Mouse (Mus musculus) mouse trophoblast stem cell (cell line): Measurements from ENCODE around the gene Gm20388.

Experiments
- in situ Hi-C, 2 experiments: fragments of 300-500 bp; cut with MseI, MboI; formaldehyde crosslinking; loops; 2 replicates in 1 of 2; 3 replicates in 1 of 2; pipeline ENCODE4 v1.15.1; 2025

The Gm20388 gene

DNA sequence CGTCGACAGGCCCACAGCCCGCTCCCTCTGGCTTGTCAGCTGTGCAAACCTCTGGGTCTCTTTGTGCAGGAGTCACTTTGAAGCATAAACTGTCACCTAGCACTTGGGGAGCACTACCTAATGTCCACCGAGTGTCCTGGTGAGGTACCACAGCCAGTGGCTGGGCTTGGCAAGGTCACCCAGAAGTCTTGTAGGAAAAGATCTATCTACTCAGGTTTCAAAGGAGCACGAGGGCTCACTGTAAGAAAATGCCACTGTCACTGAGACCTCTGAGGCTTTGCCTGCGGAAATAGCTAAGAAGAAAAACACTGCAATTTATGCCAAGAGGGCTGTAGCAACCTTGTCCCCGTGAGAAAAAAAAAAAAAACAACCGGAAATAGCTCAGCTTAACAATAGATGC, 4165.3 kb downstream of the Gm20388 start:
- in situ Hi-C loops: no loop called here

DNA sequence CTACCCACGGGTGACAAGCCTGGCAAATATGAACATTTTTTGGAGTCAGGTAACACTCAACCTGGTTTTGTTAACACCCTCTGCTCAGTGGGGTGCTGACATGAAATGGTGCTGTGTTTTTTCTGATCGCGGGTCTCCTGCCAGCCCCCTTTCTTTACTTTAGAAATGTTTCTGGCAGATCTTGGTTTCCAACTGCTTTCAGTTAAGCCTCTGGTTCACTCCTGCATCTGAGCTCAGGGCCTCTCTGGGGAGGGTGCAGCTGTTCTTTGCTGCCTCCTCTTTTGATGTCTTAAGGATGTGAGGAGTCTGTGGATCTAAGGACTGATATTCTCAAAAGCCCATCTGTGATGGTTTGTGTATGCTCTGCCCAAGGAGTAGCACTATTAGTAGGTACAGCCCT, 4165.8 kb downstream of the Gm20388 start:
- in situ Hi-C loops: no loop called here

DNA sequence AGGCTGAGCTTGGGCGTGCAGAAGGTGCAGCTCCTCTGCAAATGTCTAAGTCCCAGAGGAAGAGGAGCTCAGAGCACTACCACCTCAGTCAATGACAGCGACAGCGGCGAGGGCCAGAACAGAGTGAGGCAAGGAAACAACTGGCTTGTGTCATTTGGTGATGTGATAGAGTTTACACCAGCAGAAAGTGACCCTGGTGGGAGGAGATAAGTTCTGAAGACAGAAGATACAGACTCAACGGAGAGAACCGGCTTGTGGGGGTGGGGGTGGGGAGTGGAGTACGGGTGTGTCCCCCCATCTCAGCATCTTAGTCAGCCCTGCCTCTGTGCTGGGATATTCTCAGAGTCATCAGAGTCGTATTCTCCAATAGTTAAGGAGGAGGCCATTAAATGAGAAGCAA, 4166.7 kb downstream of the Gm20388 start:
- in situ Hi-C loops: no loop called here

- in situ Hi-C loops: no loop called here
Observed at GRCm38 (mm10) chr8:124077998-124078397, 4167.4 kb downstream of the Gm20388 start.

- in situ Hi-C loops: no loop called here
Observed at GRCm38 (mm10) chr8:124078969-124079368, 4168.3 kb downstream of the Gm20388 start.

DNA sequence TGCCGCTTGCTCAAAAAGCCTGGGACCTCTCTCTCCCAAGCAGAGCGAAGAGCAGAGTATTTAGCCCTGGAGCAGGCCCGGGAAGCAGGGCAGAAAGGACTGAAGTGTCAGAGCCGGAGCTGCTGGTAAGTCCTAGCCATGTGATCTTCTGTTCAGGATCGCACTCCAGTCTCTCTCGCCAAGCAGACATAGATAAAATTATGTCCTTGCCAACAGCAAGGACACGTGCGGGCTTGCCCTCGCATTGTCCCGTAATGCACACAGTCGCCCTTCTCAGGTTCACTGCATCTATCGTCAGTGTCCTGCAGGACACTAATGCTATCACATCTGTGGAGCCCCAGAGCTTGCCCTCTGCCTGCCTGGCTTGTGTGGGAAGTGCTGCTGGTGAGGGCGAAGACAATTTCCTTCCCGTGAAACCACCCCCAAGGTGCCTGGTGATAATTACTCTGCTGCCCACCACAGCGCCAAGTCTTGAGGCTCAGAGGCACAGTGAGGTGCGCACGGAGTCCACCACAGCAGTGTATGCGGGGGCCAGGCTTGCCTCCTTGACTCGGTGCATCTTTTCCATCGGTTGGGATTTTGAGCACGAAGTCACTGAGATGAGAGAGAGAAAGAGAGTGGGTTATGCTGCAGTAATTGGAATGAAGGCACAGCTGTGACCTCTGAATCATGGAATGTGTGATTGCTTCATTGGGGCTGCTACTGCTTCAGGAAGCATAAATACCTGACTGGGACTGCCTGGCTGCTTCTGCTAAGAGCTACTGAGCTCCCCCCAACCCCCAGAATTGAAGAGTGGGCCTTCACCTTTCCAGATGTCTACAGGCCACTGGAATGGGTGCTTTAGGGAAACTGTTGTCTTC, 4170.1 kb downstream of the Gm20388 start:
- in situ Hi-C loops: no loop called here

- in situ Hi-C loops: no loop called here
Observed at GRCm38 (mm10) chr8:124082616-124083015, 4172.0 kb downstream of the Gm20388 start.

GRCm38 (mm10) chr8:124083611-124084010, 4173.0 kb downstream of the Gm20388 start:
- in situ Hi-C loops: no loop called here

DNA sequence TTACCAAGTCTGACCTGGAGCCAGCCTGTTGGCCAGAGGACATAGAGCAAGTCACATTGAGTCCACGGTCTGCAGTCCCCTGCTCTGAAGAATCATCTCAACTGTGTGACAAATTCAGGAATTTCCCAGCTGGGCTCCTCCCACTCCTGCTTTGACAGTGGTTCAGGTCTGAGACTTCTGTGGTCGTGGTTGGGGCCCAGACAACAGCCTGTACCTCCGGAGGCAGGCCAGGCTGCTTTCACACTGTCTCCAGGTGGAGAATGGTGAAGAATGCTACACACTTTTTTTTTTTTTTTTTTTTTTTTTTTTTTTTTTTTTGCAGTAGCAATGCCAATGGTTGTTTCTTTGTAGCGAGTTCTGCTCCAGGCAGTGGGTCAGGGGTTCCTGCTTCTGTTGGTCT, 4175.0 kb downstream of the Gm20388 start:
- in situ Hi-C loops: no loop called here

DNA sequence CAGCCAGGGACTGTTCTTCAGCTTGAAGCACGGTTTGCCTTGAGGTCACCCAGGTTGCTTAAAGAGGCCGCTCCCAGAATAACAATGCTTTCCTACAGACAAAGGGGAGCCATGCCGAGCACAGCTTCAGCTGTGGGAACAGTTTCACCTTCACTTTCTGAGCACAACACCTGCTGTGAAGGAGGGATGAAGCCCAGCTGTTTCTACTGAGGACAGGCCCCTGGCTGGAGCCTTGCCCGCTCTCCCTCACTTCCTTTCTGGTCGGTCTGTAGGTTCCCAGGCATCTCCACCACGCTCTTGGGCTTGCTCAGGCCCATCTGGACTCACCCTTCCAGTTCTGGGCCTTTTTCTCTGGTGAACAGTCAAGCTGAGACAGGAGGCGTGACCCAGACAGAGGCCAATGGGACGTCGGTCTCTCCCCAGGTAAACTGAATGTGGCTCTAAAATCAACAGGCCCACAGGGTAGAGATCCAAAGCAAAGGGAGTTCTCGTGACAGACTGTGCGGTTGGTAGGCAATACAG, 4177.5 kb downstream of the Gm20388 start:
- in situ Hi-C loops: no loop called here

GRCm38 (mm10) chr8:124089016-124089415, 4178.4 kb downstream of the Gm20388 start:
- in situ Hi-C loops: no loop called here

DNA sequence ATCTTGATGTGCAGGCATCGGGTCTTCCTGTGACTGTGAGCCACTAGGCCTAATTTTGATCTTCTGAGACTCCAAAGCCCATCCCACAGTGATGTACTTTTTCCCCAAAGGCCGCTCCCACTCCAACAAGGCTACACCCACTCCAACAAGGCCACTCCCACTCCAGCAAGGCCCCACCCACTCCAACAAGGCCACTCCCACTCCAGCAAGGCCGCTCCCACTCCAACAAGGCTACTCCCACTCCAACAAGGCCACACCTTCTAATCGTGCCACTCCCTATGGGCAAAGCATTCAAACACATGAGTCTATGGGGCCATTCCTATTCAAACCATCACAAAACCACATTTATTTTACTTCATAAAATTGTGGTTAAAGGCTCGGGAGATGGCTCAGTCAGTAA, 4179.8 kb downstream of the Gm20388 start:
- in situ Hi-C loops: no loop called here

DNA sequence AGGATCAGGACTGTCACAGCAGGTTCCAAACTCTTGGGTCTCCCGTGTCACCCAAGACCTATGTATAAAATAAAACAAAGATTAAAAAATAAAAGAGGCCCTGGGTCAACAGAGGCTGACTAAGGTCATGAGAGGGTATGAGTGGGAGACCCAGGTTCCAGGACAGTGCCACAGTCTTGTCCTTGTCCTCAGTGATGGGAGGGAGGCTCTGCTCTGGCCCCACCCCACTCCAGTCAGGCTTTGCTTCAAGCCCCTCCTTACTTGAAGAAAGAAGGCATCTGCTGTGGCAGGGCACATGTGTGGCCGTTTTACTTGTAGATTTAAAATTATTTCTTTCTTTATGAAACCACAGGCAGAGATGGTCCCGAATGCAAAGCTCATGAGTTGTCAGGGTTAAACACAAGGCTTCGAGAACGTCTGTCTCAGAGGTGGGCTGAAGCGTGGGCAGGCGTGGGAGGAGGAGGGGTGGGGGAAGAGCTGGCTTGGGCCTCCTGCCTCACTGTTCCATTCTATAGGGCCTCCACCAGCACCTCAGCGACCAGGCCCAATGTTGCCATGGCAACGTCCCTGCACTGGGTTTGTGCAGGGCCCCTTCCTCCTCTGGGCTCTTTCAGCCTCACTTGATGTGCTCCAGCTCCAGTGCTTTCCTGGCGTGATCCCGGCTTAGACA, 4188.4 kb downstream of the Gm20388 start:
- in situ Hi-C loops: no loop called here

DNA sequence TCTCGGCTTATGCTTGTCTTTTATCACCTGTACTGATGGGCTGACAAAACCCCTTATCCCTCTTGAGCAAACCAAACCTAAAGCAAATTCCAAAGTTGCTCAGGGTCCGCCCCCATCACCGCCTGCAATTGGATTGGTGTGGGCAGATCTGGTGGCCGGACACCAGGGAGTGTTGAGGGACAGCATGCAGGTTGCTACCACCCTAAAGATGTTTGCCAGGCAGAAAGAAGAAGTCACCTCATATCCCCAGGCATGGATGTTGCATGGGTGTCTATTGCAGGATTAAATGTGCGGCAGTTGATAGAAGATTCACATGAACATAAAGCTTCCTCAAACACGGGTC, 4189.0 kb downstream of the Gm20388 start:
- in situ Hi-C loops: no loop called here

DNA sequence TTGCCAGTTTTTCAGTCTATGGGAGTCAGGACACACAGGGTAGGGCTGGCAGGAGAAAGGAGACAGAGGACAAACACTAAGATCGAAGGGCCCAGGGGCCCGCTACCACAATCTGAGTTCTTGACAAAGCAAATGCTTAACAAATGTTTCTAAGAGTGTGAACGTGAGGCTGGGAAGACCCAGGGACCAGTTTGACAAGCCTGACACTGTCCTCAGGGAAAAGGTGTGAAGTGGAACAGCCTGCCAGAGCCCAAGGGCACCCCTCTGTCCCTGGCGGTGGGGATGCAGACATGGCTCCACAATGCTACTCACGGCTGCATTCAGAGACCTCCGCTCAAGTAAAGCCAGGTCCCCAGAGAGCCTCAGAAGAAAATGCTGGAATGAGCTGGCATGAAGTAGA, 4195.2 kb downstream of the Gm20388 start:
- in situ Hi-C loops: no loop called here

DNA sequence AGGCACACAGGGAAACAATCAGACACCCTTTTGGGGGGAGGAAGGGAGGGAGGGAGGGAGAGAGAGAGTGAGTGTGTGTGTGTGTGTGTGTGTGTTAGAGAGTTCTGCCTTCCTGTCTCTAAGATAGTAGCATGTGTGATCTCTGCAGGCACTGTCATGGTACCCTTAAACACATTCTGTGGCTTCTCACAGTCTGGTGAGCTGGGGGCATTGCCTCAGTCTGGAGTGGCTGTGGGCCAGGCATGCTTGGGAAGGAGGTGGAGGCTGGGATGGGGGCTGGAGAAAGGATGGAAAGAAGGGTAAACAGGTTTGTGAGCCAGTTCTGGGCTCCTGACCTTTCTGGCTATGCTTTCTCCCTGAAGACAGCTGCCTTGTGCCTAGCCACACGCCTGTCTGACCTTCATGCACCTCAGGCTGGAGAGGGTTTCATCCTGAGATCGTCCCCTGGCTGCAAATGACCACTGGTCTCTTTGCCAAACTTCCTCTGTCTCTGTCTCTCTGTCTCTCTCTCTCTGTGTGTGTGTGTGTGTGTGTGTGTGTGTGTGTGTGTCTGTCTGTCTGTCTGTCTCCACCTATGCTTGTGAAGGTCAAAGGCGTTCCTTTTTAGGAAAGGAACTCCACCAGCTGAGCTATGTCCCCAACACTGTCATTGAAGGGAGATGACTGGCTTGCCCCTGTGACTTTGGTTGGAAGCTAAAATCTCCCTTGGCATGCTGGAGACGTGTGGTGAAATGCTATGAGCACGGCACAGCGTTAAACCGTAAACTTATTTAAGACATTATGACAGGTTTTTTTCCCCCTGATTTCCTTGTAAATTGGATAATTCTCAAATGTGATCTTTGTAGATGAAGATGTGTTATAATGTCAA, 4195.9 kb downstream of the Gm20388 start:
- in situ Hi-C loops: no loop called here

GRCm38 (mm10) chr8:124113108-124113507, 4202.5 kb downstream of the Gm20388 start:
- in situ Hi-C loops: no loop called here

DNA sequence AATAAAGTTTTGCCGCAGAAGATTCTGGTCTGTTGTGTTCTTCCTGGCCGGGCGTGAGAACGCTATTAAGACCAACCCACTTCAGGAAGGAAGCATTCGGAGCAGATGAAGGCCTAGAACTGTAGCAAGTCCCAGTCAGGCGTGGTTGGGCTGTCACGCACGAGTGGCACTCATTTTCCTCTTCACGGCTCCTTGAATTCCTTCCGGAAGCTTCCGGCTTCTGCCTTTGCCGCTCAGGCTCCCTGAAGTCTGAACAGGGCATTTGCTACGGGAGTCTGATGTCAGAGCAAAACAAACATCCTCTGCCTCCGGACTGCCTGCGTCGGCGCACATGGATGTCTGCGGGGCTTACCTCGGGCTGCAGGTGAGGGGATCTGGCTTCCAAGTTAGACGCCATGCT, 4214.6 kb downstream of the Gm20388 start:
- in situ Hi-C loops: no loop called here

GRCm38 (mm10) chr8:124137261-124137660, 4226.6 kb downstream of the Gm20388 start:
- in situ Hi-C loops: no loop called here

- in situ Hi-C loops: no loop called here
Observed at GRCm38 (mm10) chr8:124140211-124140790, 4229.7 kb downstream of the Gm20388 start.

DNA sequence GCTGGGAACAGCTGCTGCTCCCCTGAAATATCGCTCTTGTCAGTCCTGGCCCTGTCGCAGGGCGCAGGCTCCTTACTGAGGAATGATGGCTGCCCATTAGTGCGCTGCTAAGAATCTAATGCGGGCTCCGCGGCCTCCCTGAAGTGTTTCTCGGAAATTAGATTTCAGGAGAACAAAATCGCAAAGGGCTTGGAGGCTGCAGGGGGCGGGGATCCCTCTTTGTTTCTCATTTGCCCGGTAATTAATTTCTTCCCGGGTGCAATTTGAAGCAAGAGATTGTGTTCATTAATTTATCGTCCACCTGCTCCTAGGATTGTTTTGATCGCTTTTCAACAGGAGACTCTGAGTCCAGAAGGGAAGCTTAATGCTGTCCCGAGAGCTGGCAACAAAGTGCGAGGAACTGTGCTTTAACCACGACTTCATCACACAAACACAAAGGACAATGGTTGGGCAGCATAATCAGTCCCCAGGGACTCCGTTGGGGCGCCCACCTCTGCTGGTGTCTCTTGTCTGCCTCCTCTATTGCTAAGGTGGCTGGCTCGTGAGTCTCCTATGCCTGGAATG, 4230.3 kb downstream of the Gm20388 start:
- in situ Hi-C loops: no loop called here
